Mouse (Mus musculus) hindbrain, postnatal 0 days (tissue): ENCODE measurements at regions not wholly inside any gene's neighbourhood (a gene's known extent, or its start where the extent isn't known, plus 50 kb on each side); places are given as distances from the start of the nearest gene placed in this dataset.

Experiments
- ATAC-seq: fragments of 200-750 bp; cut with Nextera tagmentation; 2 replicates; pipeline ENCODE4 v1.8.0; 2017; ENCODE audit warnings: mild to moderate bottlenecking, moderate TSS enrichment, moderate library complexity
- DNase-seq: peaks from one replicate; pipeline ENCODE4 v3.0.0-alpha.2; 2015; ENCODE audit warnings: low spot score
- H3K27ac ChIP-seq: fragments of 300-500 bp; sonication (generic); 2 replicates; pipeline ENCODE4 v1.5.1; 2014; ENCODE audit warnings: mild to moderate bottlenecking
- H3K27me3 ChIP-seq: fragments of 300-500 bp; sonication (generic); 2 replicates; pipeline ENCODE4 v1.6.1; 2014; ENCODE audit warnings: low read length, mixed read lengths; ENCODE audit not compliant: insufficient read depth
- H3K36me3 ChIP-seq: fragments of 300-500 bp; sonication (generic); 2 replicates; pipeline ENCODE4 v1.6.1; 2014; ENCODE audit warnings: low read length, mixed read lengths; ENCODE audit not compliant: insufficient read depth
- H3K4me1 ChIP-seq: fragments of 300-500 bp; sonication (generic); 2 replicates; pipeline ENCODE4 v1.6.1; 2014; ENCODE audit warnings: antibody characterized with exemption, low read length, mixed read lengths; ENCODE audit not compliant: insufficient read depth
- H3K4me2 ChIP-seq: fragments of 300-500 bp; sonication (generic); 2 replicates; pipeline ENCODE4 v1.6.1; 2014; ENCODE audit warnings: low read depth, mild to moderate bottlenecking, low read length, moderate library complexity, mixed read lengths
- H3K4me3 ChIP-seq: fragments of 300-500 bp; sonication (generic); 2 replicates; pipeline ENCODE4 v1.5.1; 2014; ENCODE audit warnings: low read length
- H3K9ac ChIP-seq: fragments of 300-500 bp; sonication (generic); replicated peaks from 2 replicates; pipeline ENCODE4 v1.6.1; 2014; ENCODE audit warnings: mild to moderate bottlenecking, low read length, moderate library complexity, mixed read lengths
- H3K9me3 ChIP-seq: fragments of 300-500 bp; sonication (generic); 2 replicates; pipeline ENCODE4 v1.6.1; 2016; ENCODE audit warnings: low read length, mixed read lengths
- CTCF ChIP-seq: IDR thresholded peaks from 2 replicates; pipeline ENCODE4 v1.5.1; 2016; ENCODE audit warnings: antibody characterized with exemption, control low read depth, low read depth
- WGBS: fragments of 180-500 bp; shearing (Covaris S2); extraction: QIAGEN DNeasy Blood & Tissue Kit; methylation state at CpG from one replicate; pipeline ENCODE4 v1.1.7; 2014; 5-methylcytosine and 5-hydroxymethylcytosine counted together

- WGBS, result 59% methylated on average over 10 of the region's 10 CpGs
- peak; percentile 81 for DNase-seq
- no peaks in the 10 kb centered on the region for H3K9me3 ChIP-seq
- peak; percentile 53; the same call in 1 of the 2 replicates for ATAC-seq
- H3K27ac ChIP-seq, result no peak overlapping the region
- no peaks in the 10 kb centered on the region for H3K4me1 ChIP-seq
- no peaks in the 10 kb centered on the region for H3K27me3 ChIP-seq
- H3K9ac ChIP-seq, result no peak overlapping the region
- H3K36me3 ChIP-seq, result no peaks in the 10 kb centered on the region
- TF ChIP-seq CTCF, result peak; percentile 76
- H3K4me2 ChIP-seq, result no peak overlapping the region
- H3K4me3 ChIP-seq, result no peak overlapping the region
Measured at GRCm38 (mm10) chr1:81516575-81517210, 439.9 kb downstream of the Nyap2 start.

- DNase-seq (peak; percentile 16), ATAC-seq (no peak)
- Histone ChIP-seq H3K4me2 (no peak overlapping the region), H3K9me3 (no peaks in the 10 kb centered on the region), H3K4me1 (0 out of 2 replicates have a peak, but pooled peaks cover 2% of the 10 kb centered on the region), H3K27ac (no peak overlapping the region), H3K36me3 (no peaks in the 10 kb centered on the region), H3K27me3 (no peaks in the 10 kb centered on the region), H3K9ac (no peak overlapping the region), H3K4me3 (no peak overlapping the region)
- TF ChIP-seq CTCF, result no peak
- 43% methylated on average over 9 of the region's 9 CpGs for WGBS
Measured at GRCm38 (mm10) chr1:81520420-81521273, 443.9 kb downstream of the Nyap2 start.

GRCm38 (mm10) chr1:81522929-81523328, 446.2 kb downstream of the Nyap2 start:
- Histone ChIP-seq H3K4me1 (0 out of 2 replicates have a peak, but pooled peaks cover 2% of the 10 kb centered on the region), H3K9me3 (no peaks in the 10 kb centered on the region), H3K36me3 (no peaks in the 10 kb centered on the region), H3K27ac (no peak overlapping the region), H3K27me3 (no peaks in the 10 kb centered on the region), H3K4me2 (no peak overlapping the region), H3K9ac (no peak overlapping the region), H3K4me3 (no peak overlapping the region)
- DNase-seq (peak; percentile 67), ATAC-seq (no peak)
- 55% methylated on average over 3 of the region's 3 CpGs for WGBS
- TF ChIP-seq CTCF, result no peak

GRCm38 (mm10) chr1:81525821-81526220, 449.1 kb downstream of the Nyap2 start:
- DNase-seq (no peak), ATAC-seq (no peak)
- no peak overlapping the region for H3K4me3 ChIP-seq
- H3K4me2 ChIP-seq, result no peak overlapping the region
- H3K27ac ChIP-seq, result no peak overlapping the region
- H3K27me3 ChIP-seq, result no peaks in the 10 kb centered on the region
- H3K4me1 ChIP-seq, result 0 out of 2 replicates have a peak, but pooled peaks cover 2% of the 10 kb centered on the region
- TF ChIP-seq CTCF, result no peak
- H3K9ac ChIP-seq, result no peak overlapping the region
- no peaks in the 10 kb centered on the region for H3K36me3 ChIP-seq
- H3K9me3 ChIP-seq, result no peaks in the 10 kb centered on the region

DNA sequence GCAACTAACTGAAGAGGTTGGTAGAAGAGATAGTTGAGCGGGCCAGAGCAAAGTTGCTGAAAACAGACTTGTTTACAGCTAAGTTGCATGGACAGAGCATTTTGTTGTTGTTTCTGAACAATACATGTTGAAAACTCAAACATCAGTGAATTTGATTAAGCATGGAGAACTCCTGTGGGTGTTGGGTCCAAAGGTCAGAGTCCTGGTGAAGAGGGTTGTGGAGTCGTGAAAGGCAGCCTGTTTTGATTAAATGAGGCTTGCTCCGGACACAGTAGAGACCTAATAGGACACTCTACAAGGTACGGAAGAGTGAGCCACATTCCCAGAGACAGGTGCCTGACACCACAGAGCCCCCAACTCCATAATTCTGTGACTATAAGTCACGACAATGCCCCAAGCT, 461.1 kb downstream of the Nyap2 start:
- no peak for TF ChIP-seq CTCF
- no peak for ATAC-seq
- H3K4me2 ChIP-seq, result no peak overlapping the region
- H3K4me1 ChIP-seq, result no peaks in the 10 kb centered on the region
- no peaks in the 10 kb centered on the region for H3K9me3 ChIP-seq
- WGBS, result 33% methylated on average over 5 of the region's 5 CpGs
- no peak for DNase-seq
- no peak overlapping the region for H3K4me3 ChIP-seq
- no peak overlapping the region for H3K27ac ChIP-seq
- H3K36me3 ChIP-seq, result no peaks in the 10 kb centered on the region
- H3K27me3 ChIP-seq, result no peaks in the 10 kb centered on the region
- no peak overlapping the region for H3K9ac ChIP-seq

DNA sequence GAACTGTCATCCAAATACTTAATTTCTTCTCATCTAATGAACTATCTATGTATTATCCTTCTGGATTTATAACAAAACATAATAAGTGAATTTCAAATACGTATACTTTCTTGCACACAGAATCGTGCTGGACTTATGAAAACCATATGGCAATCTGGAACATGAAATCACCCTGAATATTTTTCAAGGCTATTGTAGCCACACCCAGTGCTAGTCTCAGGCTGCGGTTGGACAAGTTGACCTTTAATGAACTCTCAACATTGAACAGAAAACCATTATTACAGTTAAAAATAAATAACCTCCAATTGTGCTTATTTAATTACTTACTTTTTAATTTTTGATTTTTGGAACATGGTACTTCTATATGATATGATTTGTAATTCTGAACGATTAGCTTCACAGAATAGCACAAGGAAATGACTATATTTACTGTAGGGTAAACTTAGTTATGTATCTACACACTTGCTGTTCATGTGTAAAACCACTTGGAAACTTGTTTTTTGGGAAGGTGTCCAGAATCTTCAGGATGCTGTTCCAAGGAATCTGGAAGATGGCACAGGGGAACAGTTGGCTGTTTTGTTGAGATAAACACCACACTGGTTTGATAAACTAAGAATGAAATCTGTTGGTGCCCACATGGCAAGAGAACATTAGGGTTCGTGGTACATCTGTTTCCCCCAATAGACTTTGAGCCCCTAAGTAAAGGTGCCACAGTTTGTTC, 463.0 kb downstream of the Nyap2 start:
- no peak overlapping the region for H3K4me2 ChIP-seq
- no peak for TF ChIP-seq CTCF
- 88% methylated on average over 5 of the region's 5 CpGs for WGBS
- no peaks in the 10 kb centered on the region for H3K27me3 ChIP-seq
- H3K36me3 ChIP-seq, result no peaks in the 10 kb centered on the region
- no peaks in the 10 kb centered on the region for H3K4me1 ChIP-seq
- DNase-seq, result no peak
- no peaks in the 10 kb centered on the region for H3K9me3 ChIP-seq
- H3K4me3 ChIP-seq, result no peak overlapping the region
- ATAC-seq, result no peak
- no peak overlapping the region for H3K9ac ChIP-seq
- H3K27ac ChIP-seq, result no peak overlapping the region
